Mouse (Mus musculus) midbrain, embryonic 12.5 days (tissue): Measurements from ENCODE around the gene Eed. TPM values are rescaled to one million over a fixed set of nuclear protein-coding genes. Genes with fewer than 3 reads are reported as not detected.

Source experiments
- ATAC-seq: fragments of 200-750 bp; cut with Nextera tagmentation; 2 replicates; pipeline ENCODE4 v1.8.0; 2017; ENCODE audit warnings: low read depth, moderate TSS enrichment, moderate library complexity; ENCODE audit not compliant: low FRiP score
- H3K27ac ChIP-seq: fragments of 300-500 bp; sonication (generic); replicated peaks from 2 replicates; pipeline ENCODE4 v1.5.1; 2016; ENCODE audit warnings: mild to moderate bottlenecking
- H3K27me3 ChIP-seq: fragments of 300-500 bp; sonication (generic); 2 replicates; pipeline ENCODE4 v1.6.1; 2016; ENCODE audit warnings: mild to moderate bottlenecking
- H3K36me3 ChIP-seq: fragments of 300-500 bp; sonication (generic); 2 replicates; pipeline ENCODE4 v1.6.1; 2016
- H3K4me1 ChIP-seq: fragments of 300-500 bp; sonication (generic); 2 replicates; pipeline ENCODE4 v1.6.1; 2016
- H3K4me2 ChIP-seq: fragments of 300-500 bp; sonication (generic); replicated peaks from 2 replicates; pipeline ENCODE4 v1.6.1; 2016; ENCODE audit warnings: mild to moderate bottlenecking, moderate library complexity
- H3K4me3 ChIP-seq: fragments of 300-500 bp; sonication (generic); 2 replicates; pipeline ENCODE4 v1.5.1; 2016; ENCODE audit warnings: mild to moderate bottlenecking
- H3K9ac ChIP-seq: fragments of 300-500 bp; sonication (generic); replicated peaks from 2 replicates; pipeline ENCODE4 v1.6.1; 2016; ENCODE audit warnings: mild to moderate bottlenecking, moderate library complexity
- H3K9me3 ChIP-seq: fragments of 300-500 bp; sonication (generic); 2 replicates; pipeline ENCODE4 v1.6.1; 2016; ENCODE audit warnings: mild to moderate bottlenecking
- WGBS: fragments of 180-500 bp; shearing (Covaris S2); methylation state at CpG from one replicate; pipeline ENCODE4 v1.1.7; 2016; 5-methylcytosine and 5-hydroxymethylcytosine counted together
- polyA plus RNA-seq: library from polyadenylated mRNA; unstranded; fragments of >200 nt; fragmentation: Nextera tagmentation; extraction: Ambion mirVana; gene quantifications from 2 replicates; pipeline ENCODE4 v1.2.1, GENCODE M21; 2016

The Eed gene
- polyA plus RNA-seq, 1 experiment from 2014 or later: 73.7 TPM

- Histone ChIP-seq H3K27me3 (no peaks in the 10 kb centered on the region), H3K36me3 (peaks cover 14% of the 10 kb centered on the region), H3K4me1 (peaks cover 12% of the 10 kb centered on the region), H3K4me3 (peak overlapping the region; percentile 82), H3K9me3 (no peaks in the 10 kb centered on the region), H3K9ac (peak overlapping the region; percentile 86), H3K4me2 (peak overlapping the region; percentile 78), H3K27ac (peak overlapping the region; percentile 99)
- ATAC-seq: 0 out of 2 replicates have a peak, but pooled peaks have one; percentile 0
- 4% methylated on average over 23 of the region's 23 CpGs for WGBS
Measured at GRCm38 (mm10) chr7:89979432-89980130, 1.2 kb downstream of the Eed start.

- no peaks in the 10 kb centered on the region for H3K9me3 ChIP-seq
- no peak for ATAC-seq
- H3K4me1 ChIP-seq: peaks cover 12% of the 10 kb centered on the region
- no peak overlapping the region for H3K27ac ChIP-seq
- no peak overlapping the region for H3K4me2 ChIP-seq
- peaks cover 35% of the 10 kb centered on the region for H3K36me3 ChIP-seq
- no peaks in the 10 kb centered on the region for H3K27me3 ChIP-seq
- 95% methylated on average over 7 of the region's 7 CpGs for WGBS
- H3K9ac ChIP-seq: no peak overlapping the region
- H3K4me3 ChIP-seq: no peak overlapping the region
Measured at GRCm38 (mm10) chr7:89976796-89977195, 4.0 kb downstream of the Eed start.

GRCm38 (mm10) chr7:89975571-89975970 is 5.2 kb downstream of the Eed start:
- Histone ChIP-seq H3K4me2 (no peak overlapping the region), H3K4me3 (no peak overlapping the region), H3K36me3 (peaks cover 36% of the 10 kb centered on the region), H3K27ac (no peak overlapping the region), H3K9ac (no peak overlapping the region), H3K4me1 (peaks cover 8% of the 10 kb centered on the region), H3K27me3 (no peaks in the 10 kb centered on the region), H3K9me3 (no peaks in the 10 kb centered on the region)
- 93% methylated on average over 1 of the region's 1 CpGs for WGBS
- ATAC-seq: no peak

- H3K9ac ChIP-seq: no peak overlapping the region
- no peak for ATAC-seq
- H3K9me3 ChIP-seq: no peaks in the 10 kb centered on the region
- WGBS: 94% methylated on average over 2 of the region's 2 CpGs
- no peak overlapping the region for H3K4me3 ChIP-seq
- no peaks in the 10 kb centered on the region for H3K4me1 ChIP-seq
- H3K27ac ChIP-seq: no peak overlapping the region
- no peak overlapping the region for H3K4me2 ChIP-seq
- peaks cover 61% of the 10 kb centered on the region for H3K36me3 ChIP-seq
- no peaks in the 10 kb centered on the region for H3K27me3 ChIP-seq
Measured at GRCm38 (mm10) chr7:89967235-89967634, 13.5 kb downstream of the Eed start.

- H3K4me2 ChIP-seq: no peak overlapping the region
- H3K9ac ChIP-seq: no peak overlapping the region
- H3K36me3 ChIP-seq: peaks cover 61% of the 10 kb centered on the region
- no peaks in the 10 kb centered on the region for H3K4me1 ChIP-seq
- ATAC-seq: no peak
- H3K9me3 ChIP-seq: no peaks in the 10 kb centered on the region
- H3K27ac ChIP-seq: no peak overlapping the region
- 80% methylated on average over 1 of the region's 1 CpGs for WGBS
- H3K27me3 ChIP-seq: no peaks in the 10 kb centered on the region
- no peak overlapping the region for H3K4me3 ChIP-seq
Measured at GRCm38 (mm10) chr7:89966771-89967170, 14.0 kb downstream of the Eed start.

GRCm38 (mm10) chr7:89963135-89963534 is 17.6 kb downstream of the Eed start:
- peaks cover 56% of the 10 kb centered on the region for H3K36me3 ChIP-seq
- no peaks in the 10 kb centered on the region for H3K4me1 ChIP-seq
- H3K9ac ChIP-seq: no peak overlapping the region
- no peak overlapping the region for H3K27ac ChIP-seq
- no peak overlapping the region for H3K4me2 ChIP-seq
- no peak overlapping the region for H3K4me3 ChIP-seq
- no peaks in the 10 kb centered on the region for H3K27me3 ChIP-seq
- H3K9me3 ChIP-seq: no peaks in the 10 kb centered on the region
- no peak for ATAC-seq

- no peak overlapping the region for H3K4me2 ChIP-seq
- no peak overlapping the region for H3K9ac ChIP-seq
- H3K27ac ChIP-seq: no peak overlapping the region
- H3K9me3 ChIP-seq: no peaks in the 10 kb centered on the region
- H3K36me3 ChIP-seq: peaks cover 33% of the 10 kb centered on the region
- no peaks in the 10 kb centered on the region for H3K4me1 ChIP-seq
- WGBS: 50% methylated on average over 5 of the region's 5 CpGs
- H3K27me3 ChIP-seq: no peaks in the 10 kb centered on the region
- H3K4me3 ChIP-seq: no peak overlapping the region
- ATAC-seq: no peak
Measured at GRCm38 (mm10) chr7:89957300-89957699, 23.5 kb downstream of the Eed start.

- H3K4me2 ChIP-seq: no peak overlapping the region
- no peaks in the 10 kb centered on the region for H3K9me3 ChIP-seq
- H3K4me1 ChIP-seq: no peaks in the 10 kb centered on the region
- H3K9ac ChIP-seq: no peak overlapping the region
- peaks cover 17% of the 10 kb centered on the region for H3K36me3 ChIP-seq
- H3K4me3 ChIP-seq: no peak overlapping the region
- no peak overlapping the region for H3K27ac ChIP-seq
- ATAC-seq: no peak
- WGBS: 94% methylated on average over 5 of the region's 5 CpGs
- H3K27me3 ChIP-seq: no peaks in the 10 kb centered on the region
Measured at GRCm38 (mm10) chr7:89954261-89954660, 26.5 kb downstream of the Eed start.

GRCm38 (mm10) chr7:89949403-89949802 is 31.4 kb downstream of the Eed start:
- H3K9me3 ChIP-seq: no peaks in the 10 kb centered on the region
- H3K9ac ChIP-seq: no peak overlapping the region
- no peak overlapping the region for H3K27ac ChIP-seq
- WGBS: 82% methylated on average over 4 of the region's 4 CpGs
- H3K4me1 ChIP-seq: no peaks in the 10 kb centered on the region
- H3K4me2 ChIP-seq: no peak overlapping the region
- H3K27me3 ChIP-seq: no peaks in the 10 kb centered on the region
- H3K4me3 ChIP-seq: no peak overlapping the region
- ATAC-seq: no peak
- H3K36me3 ChIP-seq: no peaks in the 10 kb centered on the region

- WGBS: 89% methylated on average over 7 of the region's 7 CpGs
- H3K36me3 ChIP-seq: no peaks in the 10 kb centered on the region
- no peak overlapping the region for H3K27ac ChIP-seq
- no peaks in the 10 kb centered on the region for H3K27me3 ChIP-seq
- no peak overlapping the region for H3K4me2 ChIP-seq
- H3K4me3 ChIP-seq: no peak overlapping the region
- no peaks in the 10 kb centered on the region for H3K4me1 ChIP-seq
- no peak overlapping the region for H3K9ac ChIP-seq
- no peaks in the 10 kb centered on the region for H3K9me3 ChIP-seq
- no peak for ATAC-seq
Measured at GRCm38 (mm10) chr7:89948026-89948425, 32.8 kb downstream of the Eed start.

- H3K4me1 ChIP-seq: peaks cover 9% of the 10 kb centered on the region
- H3K4me3 ChIP-seq: peak within 1 kb of the TSS; percentile 82
- peak within 1 kb of the TSS; percentile 75 for H3K27ac ChIP-seq
- no peaks in the 10 kb centered on the region for H3K36me3 ChIP-seq
- ATAC-seq: peak; percentile 99
- H3K4me2 ChIP-seq: peak within 1 kb of the TSS; percentile 70
- no peaks in the 10 kb centered on the region for H3K9me3 ChIP-seq
- under 1% methylated on average over 45 of the region's 45 CpGs for WGBS
- no peaks in the 10 kb centered on the region for H3K27me3 ChIP-seq
- peak within 1 kb of the TSS; percentile 72 for H3K9ac ChIP-seq
Measured at GRCm38 (mm10) chr7:89940571-89941463, 40.0 kb downstream of the Eed start, which contains the start of gene Hikeshi. Gene Hikeshi (minus strand): TSS chr7:89941204.
